Mouse (Mus musculus) lung, postnatal 10 days (tissue): ENCODE results near the gene Vmn2r59.
"Not testable (repeated sequence)": the region's sequence is repeated elsewhere in the genome, so short reads cannot be mapped to it uniquely, and the experiment has no call there.

Source experiments
- DNase-seq: peaks from one replicate; pipeline ENCODE4 v3.0.0; 2021

Gene Vmn2r59

GRCm38 (mm10) chr7:42058923-42059322 is at the start of gene Vmn2r59:
Gene Vmn2r59, minus strand, starts transcription at chr7:42059023.
- no peak for DNase-seq

GRCm38 (mm10) chr7:42107470-42107869 is 48.6 kb upstream of the Vmn2r59 start, which contains the start of gene Vmn2r60:
Gene Vmn2r60, plus strand, starts transcription at chr7:42107770.
- DNase-seq: no peak

GRCm38 (mm10) chr7:42107061-42107460 is 48.2 kb upstream of the Vmn2r59 start:
- not testable (repeated sequence) for DNase-seq
